Mouse (Mus musculus) cerebellum, postnatal 10 days (tissue): Measurements from ENCODE around the gene Gm826.
A peak's percentile ranks its signal among the peaks of the same experiment; 100 is the strongest.

Experiments used
- DNase-seq, 2 experiments: peaks; one replicate each; pipeline ENCODE4 v3.0.0; 2021; ENCODE audit warnings: mixed read lengths in 2 of 2

Gm826 gene

DNA sequence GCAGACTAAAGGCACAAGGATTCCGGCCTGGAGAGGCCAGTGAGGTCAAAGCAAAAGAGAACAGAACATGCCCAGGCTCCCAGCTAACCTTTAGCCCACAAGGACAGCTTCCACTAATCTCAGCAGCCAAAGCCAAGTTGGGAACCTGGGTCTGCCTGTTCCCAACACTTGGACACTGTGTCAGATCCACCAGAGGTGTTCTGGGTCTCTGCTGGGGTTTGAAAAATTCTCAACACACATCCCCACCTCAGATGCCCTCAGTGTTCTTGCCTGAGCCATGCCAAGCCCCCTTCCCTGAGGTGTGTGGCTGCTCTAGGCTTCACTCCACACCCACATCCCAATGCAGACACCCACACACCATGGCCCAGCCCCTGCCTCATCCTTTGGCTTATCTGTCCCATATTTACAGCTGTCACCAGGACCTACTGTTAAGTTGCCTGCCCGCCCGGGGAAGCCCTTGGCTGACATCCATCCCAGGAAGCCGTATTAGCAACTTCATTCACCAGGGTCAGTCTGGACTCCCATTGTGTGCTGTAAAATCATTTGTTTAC, at the start of gene Gm826:
Gm826 (minus strand) TSS at position 52 of the 551 bp plus-strand sequence.
- DNase-seq, result peak in 1 of 2 experiments; percentile 9

DNA sequence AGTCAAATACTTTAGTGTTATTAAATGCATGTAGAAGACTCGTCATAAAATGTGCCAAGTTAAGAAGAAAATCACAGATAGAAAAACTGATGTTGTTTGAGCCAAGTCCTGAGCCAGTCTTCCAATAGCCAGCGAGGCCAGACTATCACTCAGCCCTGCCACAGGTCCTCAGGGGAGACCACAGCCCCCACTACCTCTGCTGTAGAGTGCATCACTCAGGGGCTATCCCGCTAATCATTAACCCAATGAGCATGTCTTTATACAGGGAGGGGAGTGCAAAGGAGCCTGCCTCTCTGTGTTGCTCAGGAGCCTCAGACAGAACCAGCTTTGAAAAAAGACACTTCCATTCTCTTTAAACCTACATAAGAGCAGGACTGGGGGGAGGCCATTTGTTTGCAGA, 49.5 kb upstream of the Gm826 start:
- no peak for DNase-seq

DNA sequence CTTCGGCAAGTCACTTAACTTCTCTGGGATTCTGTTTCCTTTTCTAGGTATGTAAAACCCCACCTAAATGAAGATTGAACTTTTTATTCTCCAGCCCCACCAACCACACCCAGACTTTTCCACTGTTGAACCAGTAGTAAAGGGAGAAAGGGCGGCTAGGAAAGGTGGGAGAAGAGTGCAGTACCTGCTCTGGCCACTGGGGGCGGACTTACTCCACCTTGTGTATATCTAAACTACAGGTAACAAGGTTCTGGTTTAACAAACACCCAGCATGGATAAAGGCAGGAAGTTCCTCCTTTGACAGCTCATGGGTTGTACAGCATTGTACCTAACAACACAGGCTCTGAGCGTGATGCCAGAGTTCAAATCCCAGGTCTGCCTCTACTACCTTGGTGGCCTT, 44.3 kb upstream of the Gm826 start:
- peak; percentile 78 to 85 for DNase-seq

DNA sequence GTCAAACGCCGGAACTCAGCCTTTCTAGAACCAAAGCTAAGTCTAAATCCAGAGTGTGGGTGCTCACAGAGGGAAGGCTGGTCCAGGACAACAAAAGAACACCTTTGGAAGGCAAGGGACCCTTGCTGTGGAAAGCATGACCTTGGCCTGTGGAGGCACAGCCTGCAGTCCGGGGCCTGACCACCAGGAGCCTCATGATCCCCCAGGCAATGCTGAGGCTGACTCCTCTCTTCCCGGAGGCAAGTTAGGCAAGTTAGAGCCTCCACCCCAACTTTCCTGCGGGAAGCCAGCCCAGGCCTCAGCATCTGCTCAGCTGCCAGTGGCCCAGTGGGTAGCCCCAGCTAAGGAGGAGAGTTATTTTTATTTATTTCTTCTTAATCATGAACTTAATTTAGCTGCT, 42.3 kb upstream of the Gm826 start:
- no peak for DNase-seq

DNA sequence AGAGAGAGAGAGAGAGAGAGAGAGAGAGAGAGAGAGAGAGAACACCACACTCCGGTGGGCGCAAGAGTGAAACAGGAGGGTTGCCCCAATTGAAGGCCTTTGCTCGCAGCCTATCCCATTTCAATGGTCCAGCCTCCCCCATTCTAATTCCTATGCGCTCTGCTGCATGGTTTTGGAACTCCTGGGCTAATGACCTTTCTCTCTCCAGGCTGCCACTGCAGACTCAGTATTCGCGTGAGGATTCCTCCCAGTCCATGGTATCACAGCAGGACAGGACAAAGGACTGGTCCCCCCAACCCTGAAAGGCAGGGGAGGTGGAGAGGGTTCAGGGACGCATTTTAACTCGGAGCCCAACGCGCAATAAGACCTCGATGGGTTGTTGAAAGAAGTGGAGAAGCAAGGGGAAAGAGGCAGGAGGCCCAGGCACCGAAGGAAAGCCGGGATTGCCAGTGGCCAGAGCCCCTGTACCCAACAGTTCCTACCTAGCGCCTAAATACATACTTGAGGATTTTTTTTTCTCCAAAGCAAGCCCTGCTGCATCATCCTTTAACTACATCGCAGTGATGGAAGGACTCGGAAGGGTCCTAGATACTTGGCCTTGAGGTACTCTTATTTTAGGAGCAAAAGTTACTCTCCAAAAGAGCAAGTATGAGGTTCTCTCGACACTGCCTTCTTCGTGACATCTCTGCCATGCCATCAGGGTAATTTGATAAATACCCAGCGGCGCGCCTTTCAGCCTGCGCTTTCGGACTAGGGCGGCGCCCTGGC, 35.9 kb upstream of the Gm826 start:
- DNase-seq, result no peak

DNA sequence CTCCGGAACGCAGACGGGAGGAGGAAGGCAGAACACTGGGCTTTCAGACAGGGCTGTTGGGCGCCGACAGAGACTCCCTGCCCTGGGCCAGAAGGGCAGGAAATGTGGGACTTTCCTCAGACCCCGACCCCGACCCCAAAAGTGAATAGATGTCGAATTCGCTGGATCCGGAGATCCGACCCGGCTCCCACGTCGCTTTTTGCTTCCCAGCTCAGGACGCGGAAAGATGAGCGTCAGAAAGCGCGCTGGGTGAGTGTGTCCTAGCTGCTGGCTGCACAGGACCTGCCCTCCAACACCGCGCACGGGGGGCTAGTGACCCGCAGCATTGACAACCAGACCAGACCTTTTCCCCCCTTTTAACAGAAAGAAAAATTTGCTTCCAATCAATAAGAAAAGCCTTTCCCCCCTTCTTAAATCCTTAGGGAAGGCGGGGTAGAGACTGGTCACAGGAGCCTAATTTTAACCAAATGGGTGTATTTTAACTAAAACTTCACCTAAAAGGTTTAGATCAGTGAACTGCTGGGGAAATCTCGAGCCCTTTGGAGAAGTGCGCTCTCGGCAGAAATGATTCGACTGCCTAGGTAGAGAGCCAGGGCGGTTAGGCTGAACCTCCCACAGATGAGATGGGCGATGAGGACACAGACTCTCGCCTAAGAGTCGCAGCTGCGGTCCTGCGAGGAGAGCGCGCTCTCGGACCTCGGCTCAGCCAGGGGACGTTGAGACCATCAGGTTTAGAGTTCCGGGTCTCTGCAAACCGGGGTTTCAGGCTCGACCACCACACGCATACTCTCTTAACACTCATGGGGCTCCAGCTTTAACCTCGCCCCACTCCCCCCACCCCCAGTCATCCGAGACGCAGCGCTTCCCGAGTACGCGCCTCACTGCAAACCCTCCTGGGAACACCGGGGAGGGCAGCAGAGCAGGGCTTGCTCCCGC, 34.7 kb upstream of the Gm826 start:
- no peak for DNase-seq

DNA sequence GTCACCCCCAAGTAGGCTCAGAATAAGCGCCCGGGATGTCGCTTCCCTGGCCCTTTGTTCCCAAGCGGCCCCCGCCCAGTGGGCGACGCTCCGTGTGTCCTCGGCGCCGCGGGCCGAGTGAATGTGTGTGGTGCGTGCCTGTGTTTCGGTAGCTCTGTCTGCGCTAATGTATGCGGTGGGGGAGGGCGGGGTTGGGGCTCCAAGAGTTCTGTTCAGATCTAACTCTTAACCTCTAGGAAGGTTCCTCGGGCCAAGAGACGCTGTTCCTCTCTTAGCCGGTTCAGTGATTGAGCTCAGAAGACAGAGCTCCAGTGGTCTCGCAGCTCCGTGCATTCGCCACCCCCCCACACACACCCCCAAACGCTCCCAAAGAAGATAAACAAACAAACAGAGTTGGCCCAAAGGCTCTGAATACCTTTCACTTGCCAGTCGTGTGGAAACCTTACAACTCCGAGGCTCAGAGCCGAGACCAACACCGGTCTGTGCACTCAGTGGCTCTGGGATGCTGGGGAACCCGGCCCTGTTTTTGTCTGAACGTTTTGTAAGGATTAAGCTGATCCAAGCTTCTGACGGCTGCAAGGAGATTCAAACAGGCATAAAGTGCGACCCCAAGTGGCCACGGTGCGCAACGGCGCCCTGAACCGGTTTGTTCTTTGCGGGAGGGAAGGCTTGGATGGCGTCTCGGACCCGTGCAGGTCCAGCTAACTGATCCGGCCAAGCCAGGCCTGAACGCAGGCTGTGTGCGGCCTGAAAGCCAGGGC, 33.7 kb upstream of the Gm826 start:
- DNase-seq, result peak; percentile 93 to 94

DNA sequence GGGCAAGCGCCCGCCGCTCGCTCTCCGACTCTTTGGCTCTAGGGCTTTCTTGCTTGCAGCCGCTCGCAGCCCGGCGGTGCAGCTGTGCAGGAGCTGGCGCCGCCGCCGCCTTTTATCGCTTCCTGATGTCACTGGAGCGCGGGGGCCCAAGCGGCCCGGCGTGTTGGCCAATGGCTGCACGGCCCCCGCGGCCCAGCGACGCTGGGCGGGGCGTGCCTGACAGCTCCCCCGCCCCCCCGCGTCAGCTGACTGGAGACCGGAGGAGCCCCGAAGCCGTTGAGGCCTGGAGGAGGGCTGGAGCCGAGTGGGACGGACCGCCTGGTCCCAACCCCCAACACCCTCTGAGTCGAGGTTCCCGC, 33.0 kb upstream of the Gm826 start, which contains the start of gene Mafb:
Mafb (minus strand) TSS at position 86 of the 359 bp plus-strand sequence.
- DNase-seq, result peak; percentile 83 to 92

DNA sequence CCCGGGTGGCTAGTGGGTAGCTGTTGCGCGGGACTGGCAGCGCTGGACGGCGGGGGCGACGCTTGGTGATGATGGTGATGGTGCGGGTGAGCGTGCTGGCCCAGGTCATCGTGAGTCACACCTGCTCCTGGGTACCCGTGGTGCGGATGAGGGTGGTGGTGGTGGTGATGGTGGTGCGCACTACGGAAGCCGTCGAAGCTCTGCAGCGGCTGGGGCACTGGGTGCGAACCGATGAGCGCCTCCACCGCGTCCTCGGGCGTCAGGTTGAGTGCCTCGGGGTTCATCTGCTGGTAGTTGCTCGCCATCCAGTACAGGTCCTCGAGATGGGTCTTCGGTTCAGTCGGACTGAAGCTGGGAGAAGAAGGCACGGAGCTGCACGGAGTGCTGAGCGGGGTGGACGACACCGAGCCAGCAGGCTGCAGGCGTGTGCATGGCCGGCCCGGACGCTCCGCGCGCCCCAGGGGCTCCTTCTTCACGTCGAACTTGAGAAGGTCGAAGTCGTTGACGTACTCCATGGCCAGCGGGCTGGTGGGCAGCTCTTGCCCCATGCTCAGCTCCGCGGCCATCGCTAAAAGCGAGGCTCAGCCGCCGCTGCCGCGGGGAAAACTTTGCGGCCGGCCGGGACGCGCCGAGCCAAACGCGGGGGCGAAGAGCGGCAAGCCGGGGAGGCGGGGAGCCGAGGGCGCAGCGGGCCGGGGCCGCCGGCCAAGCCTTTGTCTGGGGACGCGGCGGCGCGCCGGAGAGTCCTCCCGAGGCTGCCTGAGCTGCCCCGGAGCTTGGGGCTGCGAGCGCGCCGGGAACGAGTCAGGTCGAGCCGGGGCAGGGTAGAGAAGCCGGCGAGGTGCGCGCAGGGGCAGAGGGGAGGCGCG, 32.4 kb upstream of the Gm826 start:
- DNase-seq, result peak in 1 of 2 experiments; percentile 48

DNA sequence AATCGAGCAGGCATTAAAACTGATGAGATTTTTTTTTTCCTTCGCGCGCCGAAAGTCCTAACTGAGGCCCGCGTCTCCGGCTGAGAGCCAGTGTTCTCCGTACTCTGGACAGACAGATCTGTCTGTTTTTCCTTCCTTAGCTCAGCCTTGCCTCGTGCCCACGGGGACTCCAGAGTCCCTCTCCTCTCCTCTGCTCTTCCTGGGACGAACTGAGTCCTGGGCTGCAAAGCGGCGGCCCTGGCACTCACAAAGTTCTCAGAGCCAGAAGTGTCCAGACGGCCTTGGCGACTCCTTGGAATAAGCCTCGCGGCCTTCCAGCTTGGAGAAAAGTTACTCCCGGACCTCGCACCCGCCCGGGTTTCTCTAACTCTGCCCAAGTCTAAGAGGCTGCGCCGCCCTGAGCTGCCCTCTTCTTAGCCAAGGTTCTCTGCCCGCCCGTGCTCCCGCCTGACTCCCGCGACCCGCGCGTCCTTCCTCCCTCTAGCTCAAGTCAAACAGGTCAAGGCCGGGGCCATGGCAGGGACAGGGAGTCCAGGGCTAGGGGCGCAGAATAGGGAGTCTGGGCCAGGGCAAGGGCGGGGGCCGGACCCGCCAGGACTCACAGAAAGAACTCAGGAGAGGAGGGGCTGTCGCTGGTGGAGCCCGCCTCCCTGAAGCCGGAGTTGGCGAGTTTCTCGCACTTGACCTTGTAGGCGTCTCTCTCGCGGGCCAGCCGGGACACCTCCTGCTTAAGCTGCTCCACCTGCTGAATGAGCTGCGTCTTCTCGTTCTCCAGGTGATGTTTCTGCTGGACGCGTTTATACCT, 31.3 kb upstream of the Gm826 start:
- peak; percentile 35 to 38 for DNase-seq

DNA sequence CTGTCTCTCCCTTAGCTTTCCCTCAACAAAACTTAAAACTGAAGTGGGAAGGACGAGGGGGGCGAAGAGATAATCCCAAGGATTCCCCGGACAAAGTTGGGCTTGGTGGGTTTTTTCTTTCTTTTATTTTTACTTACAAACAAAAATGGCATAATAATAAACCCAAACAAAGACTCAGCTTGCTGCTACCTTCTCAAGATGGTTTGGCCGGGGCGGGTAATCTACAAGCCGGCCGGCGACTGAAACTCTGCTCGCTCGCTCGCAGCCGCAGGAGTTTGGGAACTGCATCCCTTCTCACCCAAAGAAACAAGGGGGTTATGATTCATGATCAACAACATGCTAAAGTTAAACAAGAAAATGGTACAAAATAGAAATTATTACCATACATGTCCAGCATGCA, 30.7 kb upstream of the Gm826 start:
- DNase-seq, result no peak

DNA sequence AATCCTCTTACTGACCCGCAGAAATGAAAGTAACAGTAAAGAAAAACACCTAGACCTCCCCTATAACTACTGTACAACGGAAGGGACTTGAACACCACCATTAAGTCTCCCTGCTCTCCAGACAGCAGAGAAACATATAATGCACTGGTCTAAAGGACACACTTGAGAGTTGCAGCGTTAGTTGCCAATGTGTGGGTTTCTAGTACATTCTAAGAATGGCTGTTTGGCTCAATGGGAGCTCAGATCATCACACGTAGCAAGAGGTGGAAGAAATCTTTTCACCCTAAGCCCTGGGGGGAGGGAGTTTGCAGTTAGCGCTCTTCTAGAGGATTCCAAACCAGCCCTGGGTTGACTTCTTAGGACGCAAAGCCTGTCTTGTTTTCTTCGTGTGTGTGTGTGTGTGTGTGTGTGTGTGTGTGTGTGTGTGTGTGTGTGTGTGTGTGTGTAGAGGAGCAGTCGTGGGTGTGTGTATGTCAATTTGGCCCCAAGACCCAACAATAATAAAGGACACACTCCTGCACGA, 30.2 kb upstream of the Gm826 start:
- no peak for DNase-seq

DNA sequence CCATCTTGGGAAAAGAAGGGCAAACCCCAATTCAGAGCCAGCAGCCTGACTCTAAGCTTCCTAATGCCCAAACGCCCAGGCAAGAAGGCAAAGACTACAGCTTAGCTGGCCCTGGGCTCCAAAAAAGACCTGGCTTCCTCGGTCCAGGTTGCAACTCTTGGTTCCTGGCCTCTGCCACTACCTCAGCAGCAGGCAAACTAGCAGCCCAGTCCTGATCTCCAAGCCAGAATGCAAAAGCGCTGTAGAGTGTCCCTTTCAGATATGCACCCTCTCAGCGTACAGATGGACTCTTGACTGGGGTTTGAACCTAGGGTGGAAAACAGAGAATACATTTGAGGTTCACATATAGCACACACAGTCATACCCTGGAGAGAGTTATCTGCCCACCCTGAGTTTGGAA, 29.2 kb upstream of the Gm826 start:
- no peak for DNase-seq

DNA sequence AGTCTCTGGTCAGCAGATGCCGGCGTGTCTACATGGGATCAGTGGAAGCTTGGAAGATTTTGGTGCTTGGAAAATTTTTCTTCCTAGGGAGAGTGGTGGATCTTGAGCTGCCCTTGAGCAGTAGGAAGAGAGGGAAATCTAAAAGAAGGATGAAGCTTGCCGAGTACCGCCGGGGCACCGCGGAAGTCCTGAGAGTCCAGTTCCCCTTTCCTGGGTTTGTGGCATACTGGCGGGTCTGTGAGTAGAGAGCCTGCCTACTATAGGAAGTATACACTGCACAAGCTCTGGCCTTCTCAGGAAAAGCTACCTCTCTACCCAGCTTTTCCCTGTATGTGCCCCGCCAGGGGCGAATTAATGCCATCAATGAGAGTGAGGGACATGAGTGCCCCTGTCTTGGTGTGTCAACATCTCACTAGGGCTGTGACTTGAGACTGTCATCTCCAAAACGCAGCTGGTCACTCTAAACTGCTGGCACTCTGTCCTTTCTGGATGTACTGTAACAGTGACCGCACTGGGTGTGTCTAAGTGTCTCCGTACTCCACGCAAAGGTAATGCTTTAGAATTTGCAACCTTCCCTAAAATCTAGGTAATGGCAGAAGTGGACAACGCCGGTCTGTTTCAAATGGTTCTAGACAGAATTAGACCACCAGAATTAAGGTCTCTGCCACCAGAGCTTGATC, 27.6 kb upstream of the Gm826 start:
- DNase-seq, result no peak

DNA sequence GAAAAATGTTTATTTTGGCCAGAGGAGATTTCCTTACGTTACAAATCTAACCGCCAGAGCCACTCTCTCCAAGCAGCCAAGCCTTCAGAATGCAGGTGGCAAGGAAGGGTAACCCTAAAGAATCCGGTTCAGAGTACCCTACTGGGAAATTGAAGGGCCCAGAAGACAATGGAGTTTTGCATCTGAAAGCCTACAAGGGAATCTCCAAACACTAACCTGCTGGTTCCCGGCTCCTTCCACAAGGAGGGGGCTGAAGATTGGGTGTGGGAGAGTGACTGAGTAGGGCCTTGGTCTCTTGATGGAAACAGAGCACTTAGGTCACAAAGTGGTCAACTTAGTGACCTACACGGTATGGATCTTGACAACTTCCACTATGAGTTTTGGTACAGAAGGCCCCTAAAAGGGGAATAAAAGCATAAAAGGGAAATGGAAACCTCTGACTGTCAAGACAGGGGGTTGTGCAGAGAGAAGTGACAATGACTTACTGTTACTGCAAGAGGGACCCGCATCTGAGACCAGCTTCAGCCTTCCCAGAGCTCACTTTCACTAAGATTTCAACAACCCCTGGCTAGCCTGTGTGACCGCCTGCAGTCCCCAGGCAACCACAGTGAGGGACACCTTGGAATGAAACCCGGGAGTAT, 26.4 kb upstream of the Gm826 start:
- no peak for DNase-seq

DNA sequence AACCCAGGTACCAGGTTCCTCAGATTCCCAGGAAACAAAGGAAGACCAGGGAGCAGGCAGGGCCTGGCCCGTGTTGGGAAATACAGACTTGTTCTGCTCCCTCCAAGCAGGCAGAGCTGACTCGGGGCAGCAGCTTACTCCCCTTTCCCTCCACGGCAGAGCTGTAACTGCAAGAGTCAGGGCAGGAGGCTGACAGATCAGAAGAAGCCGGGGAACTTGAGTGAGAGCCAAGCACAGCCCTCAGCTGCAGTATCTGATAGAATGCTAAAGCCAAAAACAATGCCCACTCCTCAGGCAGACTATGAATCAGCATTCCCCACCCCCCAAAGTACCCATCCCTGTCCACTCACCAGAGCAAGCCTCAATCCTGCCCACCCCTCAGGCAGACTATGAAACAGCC, 24.9 kb upstream of the Gm826 start:
- DNase-seq, result peak; percentile 32

DNA sequence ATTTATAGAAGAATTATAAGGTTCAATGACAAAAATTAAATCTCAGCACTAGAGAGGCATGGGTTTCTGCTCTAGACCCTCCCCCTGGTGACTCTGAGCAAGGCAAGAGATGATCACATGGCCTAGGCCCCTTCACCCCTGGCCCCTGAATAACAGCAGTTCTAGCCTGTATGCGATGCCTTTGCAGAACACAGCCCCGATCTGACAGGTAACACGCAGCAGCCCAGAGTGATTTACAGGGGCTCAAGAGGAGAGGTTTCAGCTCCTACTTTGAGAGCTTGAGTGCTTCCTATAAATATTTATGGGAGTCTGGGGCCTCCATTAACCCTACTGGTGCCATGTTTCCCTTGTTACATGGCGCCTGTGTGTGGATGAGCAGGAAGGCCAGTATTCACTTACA, 23.5 kb upstream of the Gm826 start:
- DNase-seq, result no peak

DNA sequence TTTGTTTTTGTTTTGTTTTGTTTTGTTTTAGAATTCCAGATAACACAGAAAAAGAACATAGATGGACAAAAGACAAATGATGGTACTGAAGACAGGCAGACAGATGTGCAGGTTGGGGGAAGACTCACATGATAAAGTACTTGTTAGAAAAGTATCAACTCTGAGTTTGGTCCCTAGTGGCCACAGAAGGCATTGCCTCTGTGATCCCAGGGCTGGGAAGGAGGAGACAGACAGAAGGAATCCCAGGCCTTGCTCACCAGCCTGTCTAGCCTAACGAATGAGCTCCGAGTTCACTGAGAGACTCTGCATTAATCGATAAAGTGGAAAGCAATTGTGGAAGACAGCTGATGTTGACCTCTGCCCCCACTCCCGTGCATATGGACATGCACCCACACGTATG, 22.2 kb upstream of the Gm826 start:
- peak in 1 of 2 experiments; percentile 46 for DNase-seq

DNA sequence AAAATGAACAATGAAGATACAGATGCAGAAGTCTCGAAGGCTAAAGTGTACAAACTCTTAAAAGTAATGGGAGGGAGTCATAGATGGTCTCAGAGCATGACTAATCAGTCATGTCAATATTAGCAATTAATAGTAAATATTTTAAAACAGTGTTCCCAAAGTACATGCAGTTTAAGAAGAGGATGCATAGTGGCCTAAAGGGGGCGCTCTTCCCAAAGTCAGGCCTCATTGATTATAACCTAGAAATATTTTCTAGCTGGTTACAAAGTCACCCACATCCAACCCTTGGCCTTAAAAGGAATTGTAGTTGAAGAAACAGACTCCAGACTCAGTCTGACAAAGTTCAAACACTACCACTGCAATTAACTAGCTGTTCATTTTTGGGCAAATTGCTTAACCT, 20.4 kb upstream of the Gm826 start:
- DNase-seq, result no peak

DNA sequence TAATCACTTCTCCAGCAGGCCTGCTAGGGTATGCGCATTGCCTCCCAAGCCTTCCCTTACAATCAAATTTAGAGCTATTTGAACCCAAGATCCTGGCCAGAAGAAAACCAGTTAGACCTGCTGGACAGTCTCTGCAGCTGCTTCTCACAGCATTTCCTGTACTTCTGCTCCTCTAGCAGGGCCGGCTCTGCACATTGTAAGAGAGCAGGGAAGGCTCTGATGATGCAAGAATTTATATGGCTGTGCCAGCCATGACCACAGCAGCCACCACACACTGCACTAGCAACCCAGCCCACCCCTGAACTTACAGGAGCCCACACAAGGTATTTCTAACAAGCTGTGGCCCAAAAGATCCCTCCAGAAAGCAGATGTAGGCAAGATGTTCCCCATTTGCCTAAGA, 19.6 kb upstream of the Gm826 start:
- no peak for DNase-seq
